Mouse (Mus musculus) layer of hippocampus, postnatal 25 days (tissue): ENCODE data around the gene Tssk2. TPM values are rescaled to one million over a fixed set of nuclear protein-coding genes. Genes with fewer than 3 reads are reported as not detected.

Experiments
- DNase-seq, 2 experiments: peaks; one replicate each; pipeline ENCODE4 v3.0.0; 2022; ENCODE audit warnings: mixed read lengths in 2 of 2, low spot score in 1 of 2; ENCODE audit errors: extremely low spot score in 1 of 2
- total RNA-seq, 2 experiments: library from RNA; stranded (reverse); gene quantifications; 2 replicates each; pipeline ENCODE4 v1.2.3; 2021

Gene Tssk2
- total RNA-seq, result not detected

GRCm38 (mm10) chr16:17898462-17898861 is at the start of gene Tssk2, which contains the start of gene Dgcr2:
Gene Tssk2, plus strand, starts transcription at chr16:17898637.
Gene Dgcr2, minus strand, starts transcription at chr16:17898562.
- no peak for DNase-seq

- peak in 1 of 2 experiments; percentile 40 for DNase-seq
Observed at GRCm38 (mm10) chr16:17848928-17849327, 49.5 kb upstream of the Tssk2 start.

DNA sequence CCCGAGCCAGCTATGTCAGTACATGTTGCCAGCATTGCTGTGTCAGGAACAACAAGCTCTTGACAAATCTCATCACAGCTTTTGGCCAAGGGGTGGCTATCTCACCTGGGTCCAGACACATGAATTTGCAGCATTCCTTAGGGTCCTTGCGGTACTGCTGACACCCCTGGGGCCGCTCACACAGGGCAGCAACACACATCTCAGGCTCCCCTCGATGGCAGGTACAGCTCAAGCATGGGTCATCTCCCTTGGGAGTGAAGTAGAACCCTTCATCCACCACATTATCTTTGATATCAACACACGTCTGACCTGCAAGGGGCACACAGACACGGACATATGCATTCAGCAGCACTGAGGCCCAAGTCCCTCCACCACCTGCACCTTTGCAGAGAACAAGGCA is 49.0 kb upstream of the Tssk2 start:
- DNase-seq, result no peak

DNA sequence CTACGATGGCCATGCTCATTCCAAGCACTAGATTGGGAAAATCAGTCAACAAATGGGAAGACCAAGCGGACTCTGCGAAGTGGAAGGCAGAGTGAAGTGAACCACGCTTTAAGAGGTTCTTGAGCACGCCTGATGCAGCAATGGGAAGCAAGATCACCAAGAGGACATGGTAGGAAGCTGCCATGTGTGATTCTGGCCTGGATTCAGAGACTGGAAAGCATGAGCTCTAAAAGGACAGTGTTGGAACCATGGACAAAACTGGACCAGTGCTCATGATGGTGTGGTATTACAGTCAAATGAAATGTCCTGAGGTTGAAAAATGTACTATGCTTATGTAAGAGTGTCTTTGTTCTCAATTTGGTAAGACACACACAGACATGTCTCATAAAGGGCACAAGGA is 47.1 kb upstream of the Tssk2 start:
- no peak for DNase-seq

GRCm38 (mm10) chr16:17851860-17852259 is 46.6 kb upstream of the Tssk2 start:
- no peak for DNase-seq

- DNase-seq, result no peak
Observed at GRCm38 (mm10) chr16:17853263-17853662, 45.2 kb upstream of the Tssk2 start.

DNA sequence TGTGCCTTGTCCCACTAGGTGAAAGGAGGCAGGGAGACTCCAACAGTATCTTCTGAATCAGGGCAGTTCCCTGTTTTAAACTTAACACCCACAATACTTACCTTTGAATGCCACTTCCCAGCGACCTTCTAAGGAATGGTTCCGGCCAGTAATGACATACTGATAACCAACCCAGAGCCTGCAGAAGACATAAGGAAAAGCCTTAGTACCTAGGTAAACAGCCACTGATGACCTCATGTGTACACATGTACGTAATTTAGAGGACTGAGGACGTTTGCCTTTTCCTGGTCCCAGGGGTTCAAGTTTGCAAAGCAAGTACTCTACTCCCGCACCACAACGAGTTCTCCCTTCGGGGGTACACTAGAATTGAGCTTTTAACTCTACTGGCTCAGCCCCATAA is 41.3 kb upstream of the Tssk2 start:
- DNase-seq, result no peak

- no peak for DNase-seq
Observed at GRCm38 (mm10) chr16:17858592-17858991, 39.8 kb upstream of the Tssk2 start.

- DNase-seq, result no peak
Observed at GRCm38 (mm10) chr16:17865293-17865692, 33.1 kb upstream of the Tssk2 start.

GRCm38 (mm10) chr16:17865770-17866169 is 32.7 kb upstream of the Tssk2 start:
- DNase-seq, result no peak

DNA sequence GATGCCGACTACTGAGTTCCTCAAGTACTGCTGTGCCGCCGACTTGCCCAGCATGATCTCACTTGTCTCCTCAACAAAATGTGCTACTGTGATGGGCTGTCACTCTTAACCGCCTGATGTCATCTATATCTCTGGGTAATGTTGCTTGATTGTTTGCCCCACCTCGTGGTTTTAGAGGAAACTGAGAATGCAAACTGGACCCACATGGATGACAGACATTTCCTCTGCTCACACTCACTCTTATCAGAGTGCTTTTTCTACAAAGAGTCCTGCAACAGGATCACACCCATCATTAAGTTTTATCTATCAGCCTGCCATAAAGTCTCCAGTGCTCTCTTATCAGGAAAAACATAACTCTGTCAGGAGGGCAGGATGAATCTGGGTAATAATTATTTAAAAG is 27.2 kb upstream of the Tssk2 start:
- no peak for DNase-seq

GRCm38 (mm10) chr16:17872995-17873394 is 25.4 kb upstream of the Tssk2 start:
- no peak for DNase-seq

DNA sequence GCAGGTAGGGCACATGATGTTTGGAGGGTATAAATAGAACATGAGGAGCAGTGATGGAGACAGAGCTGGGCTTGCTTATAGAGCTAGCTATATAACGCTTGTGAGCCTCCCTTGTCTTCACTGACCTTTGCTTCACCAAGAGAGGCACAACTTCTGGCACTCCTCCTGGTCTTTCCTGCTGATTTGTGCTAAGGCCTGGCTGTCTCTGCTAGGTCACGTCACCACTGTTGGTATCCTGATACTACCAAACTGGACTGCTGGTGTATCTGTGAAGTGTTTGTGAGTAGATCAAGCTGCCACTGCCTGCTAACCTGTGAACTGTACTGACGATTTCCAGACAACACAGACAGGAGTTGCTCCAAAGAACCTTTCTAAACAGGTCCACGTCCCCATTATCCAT is 23.3 kb upstream of the Tssk2 start:
- DNase-seq, result no peak

GRCm38 (mm10) chr16:17876096-17876495 is 22.3 kb upstream of the Tssk2 start:
- no peak for DNase-seq

DNA sequence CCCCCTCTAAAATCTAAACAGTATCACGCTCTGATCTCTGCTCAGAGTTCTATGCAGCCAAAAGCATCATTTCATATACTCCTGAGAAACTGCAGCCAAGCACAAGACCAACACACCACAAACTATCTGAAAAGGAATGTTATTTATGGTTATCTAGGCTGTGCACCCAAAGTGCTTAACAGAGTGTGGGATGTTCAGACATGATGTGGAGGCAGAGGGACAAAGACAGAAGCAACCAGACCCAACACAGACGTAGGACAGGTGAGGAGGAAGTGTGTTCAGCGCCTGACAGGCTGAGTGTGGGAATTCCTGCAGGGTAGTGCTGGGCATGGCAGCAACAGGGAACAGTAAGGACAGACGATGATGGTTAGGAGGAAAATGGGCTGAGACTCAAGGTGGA is 18.9 kb upstream of the Tssk2 start:
- no peak for DNase-seq

DNA sequence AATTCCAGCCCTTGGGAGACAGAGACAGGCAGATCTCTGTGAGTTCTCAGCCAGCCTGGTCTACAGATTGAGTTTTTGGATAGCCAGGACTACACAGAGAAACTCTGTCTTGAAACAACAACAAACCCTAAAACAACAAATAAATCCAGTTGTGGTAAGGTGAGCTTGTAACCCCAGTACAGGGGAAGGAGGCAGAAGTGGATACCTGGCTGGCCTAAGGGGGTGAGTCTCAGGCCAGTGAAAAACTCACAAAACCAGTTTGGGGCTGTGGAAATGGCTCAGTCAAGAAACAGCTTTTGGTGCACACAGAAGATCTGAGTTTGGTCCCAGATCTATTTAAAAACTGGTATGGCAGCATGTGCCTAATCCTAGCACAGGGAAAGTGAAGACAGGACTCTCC is 16.2 kb upstream of the Tssk2 start:
- DNase-seq, result no peak

- DNase-seq, result no peak
Observed at GRCm38 (mm10) chr16:17884116-17884515, 14.3 kb upstream of the Tssk2 start.

DNA sequence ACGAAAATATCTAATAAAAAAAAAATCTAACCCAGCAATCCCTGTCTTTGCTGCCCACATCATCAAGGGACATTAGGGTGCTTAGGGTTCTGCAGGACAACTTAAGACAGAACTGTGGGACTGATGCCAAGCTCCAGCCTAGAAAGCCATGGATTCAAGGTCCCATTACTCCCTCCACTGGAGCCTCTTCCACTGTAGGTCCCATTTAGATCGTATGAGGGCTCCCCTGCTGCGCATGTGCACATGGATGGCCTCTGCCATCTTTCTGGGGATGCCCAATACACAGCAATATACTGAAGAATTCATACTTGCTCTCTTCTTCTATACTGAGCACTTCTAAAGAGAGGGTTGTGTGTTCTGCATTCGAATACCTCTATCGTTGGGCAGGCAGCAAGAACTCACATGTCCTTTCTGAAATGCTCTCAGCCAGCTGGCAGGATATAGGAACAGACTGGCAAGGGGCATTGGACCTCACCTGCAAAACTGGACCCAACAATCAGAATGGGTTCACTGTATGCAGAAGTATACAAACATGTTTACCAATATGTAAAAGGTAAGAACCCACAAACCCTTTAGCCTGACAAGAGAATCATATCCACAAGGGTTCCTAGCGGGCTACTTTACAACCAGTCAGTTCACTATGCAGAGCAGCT is 8.6 kb upstream of the Tssk2 start:
- no peak for DNase-seq

- no peak for DNase-seq
Observed at GRCm38 (mm10) chr16:17890342-17890727, 8.1 kb upstream of the Tssk2 start.

DNA sequence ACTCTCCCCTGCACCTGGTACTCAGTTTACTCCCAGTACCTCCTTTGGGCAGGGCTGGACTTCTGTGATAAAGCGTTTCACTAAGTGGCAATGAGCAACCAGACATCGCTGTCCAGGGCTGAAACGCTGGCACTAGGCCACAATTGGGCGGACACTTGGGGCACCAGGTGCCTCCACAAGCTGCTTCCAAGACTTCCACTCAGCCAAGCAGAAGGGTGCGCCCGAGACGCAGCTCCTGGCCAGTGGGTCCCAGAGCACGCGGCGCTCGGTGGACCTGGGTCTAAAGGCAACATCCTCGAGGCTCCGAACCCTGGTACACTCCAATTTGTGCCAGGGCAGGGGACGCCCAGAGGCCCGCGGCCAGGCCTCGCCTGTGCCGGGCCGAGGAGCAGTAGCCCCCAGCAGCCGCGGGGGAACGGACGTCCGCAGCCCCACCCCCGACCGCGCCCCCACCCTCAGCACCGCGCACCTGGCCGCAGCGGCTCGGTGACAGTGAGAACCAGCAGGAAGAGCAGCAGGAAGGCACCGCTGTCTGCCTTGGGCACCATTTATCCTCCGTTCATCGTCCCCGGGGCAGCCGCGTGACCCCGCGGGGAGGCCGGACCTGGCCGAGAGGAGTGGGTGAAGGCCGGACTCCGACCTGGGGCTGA is 7.4 kb upstream of the Tssk2 start:
- peak; percentile 33 to 44 for DNase-seq

DNA sequence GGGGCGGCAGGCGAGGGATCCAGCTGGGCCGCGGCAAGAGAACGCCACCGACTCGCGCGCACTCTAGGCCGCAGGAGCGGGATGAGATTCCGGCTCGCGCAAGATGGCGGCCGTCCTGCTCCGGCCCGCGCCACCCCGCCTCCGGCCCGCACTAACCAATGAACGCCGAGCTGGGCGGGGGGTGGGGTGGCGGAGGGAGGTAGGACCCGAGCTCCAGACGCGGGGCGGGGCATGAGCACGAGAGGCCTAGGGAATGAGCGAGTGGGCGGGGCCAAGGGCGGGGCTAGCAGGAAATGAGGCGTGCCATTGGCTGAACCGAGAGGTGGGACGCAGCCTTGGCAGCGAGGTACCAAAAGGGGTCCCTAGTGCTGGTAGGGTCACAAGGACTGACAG is 6.9 kb upstream of the Tssk2 start, which contains the start of gene Gm20518:
TSS of gene Gm20518 (minus strand) at position 105 of the 393 bp plus-strand sequence.
- peak; percentile 91 to 95 for DNase-seq

GRCm38 (mm10) chr16:17892606-17893005 is 5.8 kb upstream of the Tssk2 start:
- DNase-seq, result no peak
